Mouse (Mus musculus) myocyte (in vitro differentiated cells): ENCODE results near the gene Omg.

Experiments used
- CEBPB ChIP-seq: IDR thresholded peaks from 2 replicates; pipeline ENCODE4 v1.6.1; 2011; ENCODE audit warnings: mild to moderate bottlenecking, moderate library complexity; ENCODE audit not compliant: poor library complexity, insufficient read depth, severe bottlenecking
- MAX ChIP-seq: IDR thresholded peaks from one replicate; pipeline ENCODE4 v1.6.1; 2011; ENCODE audit warnings: low read depth, mild to moderate bottlenecking, control low read depth
- MYOD1 ChIP-seq, 3 experiments: IDR thresholded peaks; one replicate each; pipeline ENCODE4 v1.6.1; 2011; ENCODE audit warnings: control low read depth in 2 of 3, low read depth in 2 of 3, mild to moderate bottlenecking in 2 of 3, moderate library complexity in 1 of 3; ENCODE audit not compliant: insufficient read length in 2 of 3, control insufficient read depth in 1 of 3
- MYOG ChIP-seq, 3 experiments: IDR thresholded peaks; one replicate each; pipeline ENCODE4 v1.6.1; 2011; ENCODE audit warnings: control low read depth in 2 of 3, low read depth in 2 of 3, mild to moderate bottlenecking in 2 of 3; ENCODE audit not compliant: insufficient read length in 2 of 3, control insufficient read depth in 1 of 3, insufficient read depth in 1 of 3
- POLR2A ChIP-seq: IDR thresholded peaks from one replicate; pipeline ENCODE4 v1.6.1; 2011; ENCODE audit warnings: low read depth, mild to moderate bottlenecking, control low read depth, moderate library complexity; ENCODE audit not compliant: insufficient read length
- POLR2AphosphoS2 ChIP-seq: IDR thresholded peaks from one replicate; pipeline ENCODE4 v1.6.1; 2011; ENCODE audit warnings: low read depth, control low read depth; ENCODE audit not compliant: insufficient read length
- REST ChIP-seq: IDR thresholded peaks from one replicate; pipeline ENCODE4 v1.6.1; 2011; ENCODE audit warnings: mild to moderate bottlenecking, control low read depth, moderate library complexity; ENCODE audit not compliant: insufficient read depth, insufficient read length
- SRF ChIP-seq: IDR thresholded peaks from one replicate; pipeline ENCODE4 v1.6.1; 2011; ENCODE audit warnings: low read depth; ENCODE audit not compliant: control insufficient read depth, insufficient read length
- TCF12 ChIP-seq: IDR thresholded peaks from one replicate; pipeline ENCODE4 v1.6.1; 2011; ENCODE audit warnings: mild to moderate bottlenecking, control low read depth; ENCODE audit not compliant: poor library complexity, insufficient read depth, severe bottlenecking
- TCF3 ChIP-seq: IDR thresholded peaks from one replicate; pipeline ENCODE4 v1.6.1; 2011; ENCODE audit warnings: low read depth, control low read depth; ENCODE audit not compliant: insufficient read length
- USF1 ChIP-seq: IDR thresholded peaks from one replicate; pipeline ENCODE4 v1.6.1; 2011; ENCODE audit warnings: low read depth, mild to moderate bottlenecking, control low read depth, moderate library complexity

- TF ChIP-seq POLR2A (no peak), SRF (no peak), REST (no peak), MAX (no peak), USF1 (no peak), POLR2AphosphoS2 (no peak), TCF12 (no peak), MYOD1 (IDR thresholded peaks at IDR 0.05; ENCODE audit: control insufficient read depth in 1 of 3, insufficient read length in 2 of 3, low read depth in 2 of 3) (no peak), TCF3 (no peak), MYOG (IDR thresholded peaks at IDR 0.05; ENCODE audit: control insufficient read depth in 1 of 3, insufficient read depth in 1 of 3, insufficient read length in 2 of 3, low read depth in 2 of 3) (no peak), CEBPB (no peak)
Measured at GRCm38 (mm10) chr11:79529736-79530135, 25.9 kb upstream of the Omg start.
